Mouse (Mus musculus): ENCODE results near the gene Xndc1. TPM values are rescaled to one million over a fixed set of nuclear protein-coding genes. Genes with fewer than 3 reads are reported as not detected.

Xndc1 gene
- polyA plus RNA-seq (2015; fragmentation: Nextera tagmentation; extraction: Ambion mirVana): 17.4 and 22.7 TPM in 2 replicates

GRCm38 (mm10) chr7:102065046-102065891 lies at the start of gene Xndc1, which contains the start of the genes Rnf121 and Xntrpc:
Xndc1 (plus strand) TSS chr7:102065511.
Rnf121 (minus strand) TSS chr7:102065469.
Xntrpc (plus strand) TSS chr7:102065713.

GRCm38 (mm10) chr7:102018590-102018989 lies 46.7 kb upstream of the Xndc1 start, which contains the start of gene Il18bp:
Il18bp (minus strand) TSS chr7:102018690.

DNA sequence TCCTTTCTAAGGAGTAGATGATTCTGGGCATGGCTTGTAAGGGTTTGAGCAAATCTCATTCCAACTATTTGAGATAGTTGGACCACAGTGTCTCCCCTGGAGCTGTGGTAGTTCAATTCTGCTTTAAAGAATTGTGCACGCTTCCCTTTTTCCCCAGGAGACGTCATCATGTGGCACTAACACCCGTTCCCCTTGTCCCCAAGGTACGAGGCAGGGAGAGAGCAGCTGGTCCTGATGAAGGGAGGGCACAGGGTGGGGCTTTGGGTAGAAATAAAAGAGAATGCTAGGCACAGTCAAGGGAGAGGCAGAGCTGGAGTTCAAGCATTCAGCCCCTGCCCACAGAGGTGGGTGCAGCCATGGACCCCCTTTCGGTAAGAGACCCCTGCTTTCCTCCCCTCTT lies 17.5 kb downstream of the Xndc1 start, which contains the start of gene Trpc2:
TSS of gene Trpc2 (plus strand) at position 301 of the 400 bp plus-strand sequence.

GRCm38 (mm10) chr7:102101487-102101886 lies 36.2 kb downstream of the Xndc1 start, which contains the start of gene Art1:
Art1 (plus strand) TSS chr7:102101743.

DNA sequence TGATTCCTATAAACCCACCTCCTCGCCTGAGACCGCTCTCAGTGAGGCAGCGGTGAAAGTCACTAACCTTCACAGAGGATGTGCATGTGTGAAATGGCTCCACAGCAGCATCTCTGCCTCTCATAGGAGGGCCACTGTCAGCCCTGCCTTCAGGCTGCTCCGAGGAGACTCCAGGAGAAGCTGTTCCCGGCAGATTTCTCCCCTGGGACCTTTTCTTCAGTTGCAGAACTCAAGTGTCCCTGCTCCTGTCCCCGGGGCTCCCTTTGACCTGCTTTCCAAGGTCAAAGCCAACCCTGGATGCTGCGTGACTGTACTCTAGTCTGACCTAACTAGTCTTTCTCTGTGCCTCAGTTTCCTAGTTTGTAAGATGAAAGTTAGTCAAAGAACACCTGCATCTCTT lies 43.9 kb downstream of the Xndc1 start, which contains the start of gene Art5:
TSS of gene Art5 (minus strand) at position 319 of the 400 bp plus-strand sequence.

GRCm38 (mm10) chr7:102116579-102117331 lies 51.4 kb downstream of the Xndc1 start, which contains the start of gene Chrna10:
Chrna10 (minus strand) TSS chr7:102116828.

Other genes with a start within 250 kb of the Xndc1 start
- gene Phox2a, start 247.2 kb upstream of the Xndc1 start, polyA plus RNA-seq (2015; fragmentation: Nextera tagmentation; extraction: Ambion mirVana): 2.4 and 2.5 TPM in 2 replicates
- gene Inppl1, start 227.3 kb upstream of the Xndc1 start, polyA plus RNA-seq (2015; fragmentation: Nextera tagmentation; extraction: Ambion mirVana): 19.1 and 19.4 TPM in 2 replicates
- gene Folr2, start 208.3 kb upstream of the Xndc1 start, polyA plus RNA-seq (2015; fragmentation: Nextera tagmentation; extraction: Ambion mirVana): 3.6 and 5.0 TPM in 2 replicates
- 48.7 and 57.7 TPM in 2 replicates for gene Anapc15, start 201.8 kb upstream of the Xndc1 start, polyA plus RNA-seq (2015; fragmentation: Nextera tagmentation; extraction: Ambion mirVana)
- 1.1 and 2.5 TPM in 2 replicates for gene Folr1, start 194.7 kb upstream of the Xndc1 start, polyA plus RNA-seq (2015; fragmentation: Nextera tagmentation; extraction: Ambion mirVana)
- 166 and 177 TPM in 2 replicates for gene Lamtor1, start 159.6 kb upstream of the Xndc1 start, polyA plus RNA-seq (2015; fragmentation: Nextera tagmentation; extraction: Ambion mirVana)
- not detected in 2 replicates for gene Tomt, start 159.2 kb upstream of the Xndc1 start, polyA plus RNA-seq (2015; fragmentation: Nextera tagmentation; extraction: Ambion mirVana)
- 7.3 and 9.4 TPM in 2 replicates for gene Lrrc51, start 131.6 kb upstream of the Xndc1 start, polyA plus RNA-seq (2015; fragmentation: Nextera tagmentation; extraction: Ambion mirVana)
- 22.7 and 23.1 TPM in 2 replicates for gene Numa1, start 131.4 kb upstream of the Xndc1 start, polyA plus RNA-seq (2015; fragmentation: Nextera tagmentation; extraction: Ambion mirVana)
- 2.7 and 2.9 TPM in 2 replicates for gene Il18bp, start 46.8 kb upstream of the Xndc1 start, polyA plus RNA-seq (2015; fragmentation: Nextera tagmentation; extraction: Ambion mirVana)
- gene Rnf121, start within 50 bp of the Xndc1 start, polyA plus RNA-seq (2015; fragmentation: Nextera tagmentation; extraction: Ambion mirVana): 27.7 and 28.9 TPM in 2 replicates
- 0.59 and 0.78 TPM in 2 replicates for gene Xntrpc, start 202 bp downstream of the Xndc1 start, polyA plus RNA-seq (2015; fragmentation: Nextera tagmentation; extraction: Ambion mirVana)
- gene Trpc2, start 17.6 kb downstream of the Xndc1 start, polyA plus RNA-seq (2015; fragmentation: Nextera tagmentation; extraction: Ambion mirVana): 0.08 TPM in 1 of 2 replicates, not detected in the other
- gene Art1, start 36.2 kb downstream of the Xndc1 start, polyA plus RNA-seq (2015; fragmentation: Nextera tagmentation; extraction: Ambion mirVana): 0.22 and 0.27 TPM in 2 replicates
- gene Art5, start 44.0 kb downstream of the Xndc1 start, polyA plus RNA-seq (2015; fragmentation: Nextera tagmentation; extraction: Ambion mirVana): 0.23 and 0.93 TPM in 2 replicates
- 0.09 TPM in 1 of 2 replicates, not detected in the other for gene Chrna10, start 51.3 kb downstream of the Xndc1 start, polyA plus RNA-seq (2015; fragmentation: Nextera tagmentation; extraction: Ambion mirVana)
- gene Nup98, start 144.7 kb downstream of the Xndc1 start, polyA plus RNA-seq (2015; fragmentation: Nextera tagmentation; extraction: Ambion mirVana): 11.5 and 12.6 TPM in 2 replicates
- 69.0 and 69.2 TPM in 2 replicates for gene Pgap2, start 144.7 kb downstream of the Xndc1 start, polyA plus RNA-seq (2015; fragmentation: Nextera tagmentation; extraction: Ambion mirVana)
- 23.8 and 27.4 TPM in 2 replicates for gene Rhog, start 190.5 kb downstream of the Xndc1 start, polyA plus RNA-seq (2015; fragmentation: Nextera tagmentation; extraction: Ambion mirVana)
- 18.0 TPM in 2 replicates for gene Stim1, start 202.3 kb downstream of the Xndc1 start, polyA plus RNA-seq (2015; fragmentation: Nextera tagmentation; extraction: Ambion mirVana)